Mouse (Mus musculus) large intestine, adult 2 months (tissue): ENCODE data around the gene Cep63. TPM values are rescaled to one million over a fixed set of nuclear protein-coding genes. Genes with fewer than 3 reads are reported as not detected.

Source experiments
- polyA plus RNA-seq: library from polyadenylated mRNA; depleted of rRNA; stranded (reverse); fragments of >200 nt; gene quantifications from 2 replicates; pipeline ENCODE4 v1.2.3, GENCODE M21; 2012; rRNA removed

Cep63 gene
- polyA plus RNA-seq, 1 experiment, result 2.7 TPM

Other genes starting within 250 kb of the Cep63 start
- gene Ky, start 120.8 kb downstream of the Cep63 start, polyA plus RNA-seq, result 0.31 and 1.4 TPM in 2 replicates
- 76.6 and 80.1 TPM in 2 replicates for gene Anapc13, start 238 bp downstream of the Cep63 start, polyA plus RNA-seq
- gene Amotl2, start 90.1 kb upstream of the Cep63 start, polyA plus RNA-seq, result 6.9 and 9.4 TPM in 2 replicates
- gene Ryk, start 208.4 kb upstream of the Cep63 start, polyA plus RNA-seq, result 40.1 and 46.8 TPM in 2 replicates